Mouse (Mus musculus) retina, adult 2 months (tissue): ENCODE measurements around the gene Gm3752.
"Not testable (repeated sequence)": the region's sequence is repeated elsewhere in the genome, so short reads cannot be mapped to it uniquely, and the experiment has no call there.

ENCODE experiments used
- DNase-seq: peaks from one replicate; pipeline ENCODE4 v3.0.0-alpha.2; 2012; ENCODE audit warnings: low read depth, low spot score

Gm3752 gene

DNA sequence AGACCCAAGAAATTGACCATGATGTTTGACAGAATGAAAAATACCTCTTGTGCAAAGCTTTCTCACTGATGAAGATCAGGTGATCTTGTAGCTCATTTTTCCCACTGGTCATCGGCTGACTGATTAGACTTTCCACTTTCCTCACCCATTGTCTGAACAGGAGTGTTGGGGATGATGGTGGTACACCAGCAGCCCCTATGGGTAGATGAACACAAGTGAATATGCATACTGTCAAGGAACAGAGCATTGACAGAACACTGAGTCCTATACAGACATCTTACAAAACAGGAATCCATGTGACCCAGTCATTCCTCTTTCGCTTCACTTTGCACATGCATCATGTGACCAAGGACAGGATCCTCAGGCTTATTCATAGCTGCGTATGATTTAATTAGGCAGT lies at the start of gene Gm3752:
Gene Gm3752, minus strand, starts transcription at position 101 of the 400 bp plus-strand sequence.
- DNase-seq = not testable (repeated sequence)

DNA sequence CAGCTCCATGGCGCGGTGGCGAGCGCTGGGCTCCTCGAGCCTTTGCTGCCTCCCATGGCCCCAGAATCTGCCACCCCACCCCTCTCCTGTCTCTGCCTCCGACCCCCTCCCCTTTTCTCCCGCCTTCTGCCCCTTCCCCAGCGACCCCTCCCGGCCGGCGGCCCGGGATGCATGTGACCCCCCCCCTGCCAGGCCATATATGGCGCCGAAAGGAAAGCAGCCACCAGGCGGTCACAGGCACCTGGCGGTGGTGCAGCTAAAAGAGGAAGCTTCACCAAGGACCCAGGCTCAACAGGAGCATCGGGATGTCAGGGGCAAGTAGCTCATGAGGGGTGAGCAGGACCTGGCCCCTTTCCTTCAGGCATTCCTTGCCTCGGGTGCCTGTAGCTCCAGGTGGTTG lies 5.2 kb upstream of the Gm3752 start:
- DNase-seq = not testable (repeated sequence)

DNA sequence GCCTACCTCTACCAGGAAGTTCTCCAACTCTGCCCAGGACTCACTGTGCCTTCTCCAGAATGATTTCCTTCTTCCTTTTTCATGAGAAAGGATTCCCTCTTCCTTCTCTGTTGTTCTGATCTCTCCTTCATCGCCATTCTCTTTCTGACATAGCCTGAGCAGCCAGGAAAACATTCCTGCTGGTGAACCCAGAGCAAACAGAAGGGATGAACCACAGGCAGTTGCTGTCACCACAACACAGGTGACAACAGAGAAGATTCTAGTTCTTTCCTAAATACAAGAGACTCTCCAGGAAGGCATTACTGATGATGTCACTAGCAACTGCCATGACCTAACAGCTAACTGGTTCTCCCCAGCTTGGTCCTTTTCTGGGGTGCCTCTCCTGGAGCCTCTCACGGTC lies 32.7 kb downstream of the Gm3752 start, which contains the start of gene Gm3755:
Gene Gm3755, minus strand, starts transcription at position 101 of the 400 bp plus-strand sequence.
- DNase-seq = not testable (repeated sequence)

DNA sequence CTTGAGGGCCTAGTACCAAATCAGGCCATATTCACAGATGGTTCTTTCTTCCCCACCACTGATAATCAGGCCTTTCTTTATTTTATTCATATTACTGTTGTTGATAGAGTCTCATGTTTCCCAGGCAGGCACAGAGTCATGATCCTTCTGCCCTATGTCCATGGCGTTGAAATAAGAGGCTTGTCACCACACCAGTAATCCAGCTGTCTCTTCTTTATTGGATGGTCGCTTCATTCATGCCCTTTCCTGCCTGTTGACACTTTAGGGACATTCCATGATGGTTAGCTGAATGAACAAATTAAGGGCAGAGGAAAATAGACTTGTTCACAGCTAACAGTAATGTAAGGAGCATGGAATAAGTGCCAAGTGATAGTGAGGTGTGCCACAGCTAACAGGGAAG lies 61.1 kb downstream of the Gm3752 start:
- not testable (repeated sequence) for DNase-seq
